Mouse (Mus musculus) heart, adult 10 weeks (tissue): ENCODE measurements around the gene Nlrp4b. TPM values are rescaled to one million over a fixed set of nuclear protein-coding genes. Genes with fewer than 3 reads are reported as not detected.

Experiments
- polyA plus RNA-seq: library from polyadenylated mRNA; stranded (reverse); fragments of 350-450 nt; fragmentation: Illumina TruSeq; extraction: RNeasy Lipid Tissue Mini Kit (QIAGEN cat#74804); gene quantifications from one replicate; pipeline ENCODE4 v1.2.3, GENCODE M21; 2014; ENCODE audit warnings: low read depth, low replicate concordance

Gene Nlrp4b
- polyA plus RNA-seq = not detected

GRCm38 (mm10) chr7:10687489-10687888 lies at the start of gene Nlrp4b:
Gene Nlrp4b (plus strand): TSS chr7:10687789.

GRCm38 (mm10) chr7:10754264-10754663 lies 66.7 kb downstream of the Nlrp4b start, which contains the start of gene Vmn1r71:
Gene Vmn1r71 (minus strand): TSS chr7:10754364.

Other genes starting within 250 kb of the Nlrp4b start
- gene Vmn1r67, start 244.5 kb upstream of the Nlrp4b start, polyA plus RNA-seq = not detected
- 1.0 TPM for gene Zik1, start 192.4 kb upstream of the Nlrp4b start, polyA plus RNA-seq
- not detected for gene Vmn1r68, start 129.3 kb upstream of the Nlrp4b start, polyA plus RNA-seq
- not detected for gene Vmn1r69, start 74.1 kb upstream of the Nlrp4b start, polyA plus RNA-seq
- gene Vmn1r70, start 56.3 kb upstream of the Nlrp4b start, polyA plus RNA-seq = not detected
- gene Vmn1r71, start 66.6 kb downstream of the Nlrp4b start, polyA plus RNA-seq = not detected
- gene Zscan4b, start 217.3 kb downstream of the Nlrp4b start, polyA plus RNA-seq = not detected